Mouse (Mus musculus) cortical plate, adult 2 months (tissue): ENCODE measurements around the gene Tnfsf15.

Experiments
- CTCF ChIP-seq: fragments of 200-500 bp; IDR thresholded peaks from 2 replicates; pipeline ENCODE4 v1.5.1; 2011; ENCODE audit warnings: mild to moderate bottlenecking, control low read depth, low read length; ENCODE audit not compliant: insufficient read depth; ENCODE audit errors: extremely low read depth
- POLR2A ChIP-seq: fragments of 200-500 bp; IDR thresholded peaks from 2 replicates; pipeline ENCODE4 v1.6.1; 2011; ENCODE audit warnings: mild to moderate bottlenecking, low read length, control low read depth; ENCODE audit not compliant: insufficient read depth; ENCODE audit errors: extremely low read depth

DNA sequence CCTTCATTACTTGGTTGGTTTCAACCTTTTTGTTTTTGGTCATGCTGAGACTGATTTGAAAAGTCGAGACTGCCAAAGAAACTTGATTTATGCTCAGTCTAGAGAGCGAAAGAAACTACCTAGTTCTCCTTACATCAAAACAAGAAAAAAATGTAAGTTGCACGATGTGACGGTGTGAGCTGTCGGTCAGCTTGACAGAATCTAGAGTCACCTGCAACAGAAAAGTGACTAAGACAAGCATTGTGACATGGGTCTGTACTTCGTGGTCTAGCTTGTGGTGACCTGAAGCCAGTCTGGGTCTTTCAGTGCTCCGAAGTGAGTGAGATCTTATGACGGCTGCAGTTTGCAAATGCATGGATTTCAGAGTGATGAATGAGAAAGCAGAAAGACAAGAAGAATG is 32.3 kb upstream of the Tnfsf15 start:
- TF ChIP-seq POLR2A (no peak), CTCF (no peak)
